Mouse (Mus musculus): ENCODE data around the gene Fam131c. TPM values are rescaled to one million over a fixed set of nuclear protein-coding genes. Genes with fewer than 3 reads are reported as not detected.

The Fam131c gene
- polyA plus RNA-seq, 1 experiment from 2014 or later = 1.7 TPM

DNA sequence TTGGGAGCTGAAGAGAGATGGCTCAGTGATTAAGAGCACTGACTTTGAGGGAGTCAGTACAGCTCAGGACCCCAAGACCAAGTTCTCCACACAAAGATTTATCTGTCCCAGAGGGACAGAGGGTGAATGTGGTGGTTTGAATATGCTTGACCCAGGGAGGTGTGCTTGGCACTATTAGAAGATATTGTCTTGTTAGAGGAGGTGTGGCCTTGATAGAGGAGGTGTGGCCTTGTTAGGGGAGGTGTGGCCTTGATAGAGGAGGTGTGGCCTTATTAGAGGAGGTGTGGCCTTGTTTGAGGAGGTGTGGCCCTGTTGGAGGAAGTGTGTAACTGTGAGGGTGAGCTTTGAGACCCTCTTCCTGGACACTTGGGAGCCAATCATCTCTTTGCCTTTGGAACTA is 10.2 kb upstream of the Fam131c start:
- H3K27ac ChIP-seq = no peak overlapping the region
- H3K36me3 ChIP-seq = no peaks in the 10 kb centered on the region
- no peak overlapping the region for H3K9ac ChIP-seq
- H3K9me3 ChIP-seq = no peaks in the 10 kb centered on the region
- no peaks in the 10 kb centered on the region; the same call in none of the 2 replicates for H3K27me3 ChIP-seq
- H3K4me3 ChIP-seq = no peak overlapping the region
- no peak for ATAC-seq (ENCODE audit: insufficient number of reproducible peaks, insufficient read depth, low FRiP score, low TSS enrichment, low read depth)
- peaks cover 25% of the 10 kb centered on the region for H3K4me1 ChIP-seq
- H3K4me2 ChIP-seq = no peak overlapping the region

GRCm38 (mm10) chr4:141359222-141359621 is 8.8 kb upstream of the Fam131c start:
- ATAC-seq (ENCODE audit: insufficient number of reproducible peaks, insufficient read depth, low FRiP score, low TSS enrichment, low read depth) = no peak
- Histone ChIP-seq H3K9me3 (no peaks in the 10 kb centered on the region), H3K4me3 (no peak overlapping the region), H3K36me3 (no peaks in the 10 kb centered on the region), H3K4me2 (no peak overlapping the region), H3K4me1 (peaks cover 20% of the 10 kb centered on the region), H3K9ac (no peak overlapping the region), H3K27ac (no peak overlapping the region), H3K27me3 (peaks cover 8% of the 10 kb centered on the region)
- WGBS = 67% methylated on average over 6 of the region's 6 CpGs

DNA sequence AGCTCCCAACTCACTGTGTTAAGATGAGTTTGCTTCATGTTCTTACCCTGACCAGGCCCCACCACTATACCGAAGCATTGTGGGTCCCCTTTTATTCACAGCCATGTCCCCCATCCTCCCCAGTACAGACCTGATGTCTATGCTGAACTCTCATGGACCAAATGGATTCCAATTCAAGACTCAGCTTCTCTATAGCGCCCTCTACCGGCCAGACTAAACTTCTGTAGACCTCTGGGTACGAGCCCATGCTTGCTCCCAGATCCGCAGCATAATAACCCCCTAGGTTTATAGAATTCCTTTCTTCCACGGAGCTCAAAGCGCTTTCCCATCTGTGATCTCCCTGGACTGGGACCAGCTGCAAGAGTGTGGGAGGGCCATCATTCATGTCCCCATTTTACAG is 7.2 kb upstream of the Fam131c start:
- Histone ChIP-seq H3K9ac (no peak overlapping the region), H3K9me3 (no peaks in the 10 kb centered on the region), H3K4me1 (peaks cover 20% of the 10 kb centered on the region), H3K36me3 (no peaks in the 10 kb centered on the region), H3K27me3 (peaks cover 24% of the 10 kb centered on the region), H3K27ac (no peak overlapping the region), H3K4me3 (no peak overlapping the region), H3K4me2 (no peak overlapping the region)
- ATAC-seq (ENCODE audit: insufficient number of reproducible peaks, insufficient read depth, low FRiP score, low TSS enrichment, low read depth) = no peak
- whole genome bisulfite sequencing = 30% methylated on average over 7 of the region's 7 CpGs

DNA sequence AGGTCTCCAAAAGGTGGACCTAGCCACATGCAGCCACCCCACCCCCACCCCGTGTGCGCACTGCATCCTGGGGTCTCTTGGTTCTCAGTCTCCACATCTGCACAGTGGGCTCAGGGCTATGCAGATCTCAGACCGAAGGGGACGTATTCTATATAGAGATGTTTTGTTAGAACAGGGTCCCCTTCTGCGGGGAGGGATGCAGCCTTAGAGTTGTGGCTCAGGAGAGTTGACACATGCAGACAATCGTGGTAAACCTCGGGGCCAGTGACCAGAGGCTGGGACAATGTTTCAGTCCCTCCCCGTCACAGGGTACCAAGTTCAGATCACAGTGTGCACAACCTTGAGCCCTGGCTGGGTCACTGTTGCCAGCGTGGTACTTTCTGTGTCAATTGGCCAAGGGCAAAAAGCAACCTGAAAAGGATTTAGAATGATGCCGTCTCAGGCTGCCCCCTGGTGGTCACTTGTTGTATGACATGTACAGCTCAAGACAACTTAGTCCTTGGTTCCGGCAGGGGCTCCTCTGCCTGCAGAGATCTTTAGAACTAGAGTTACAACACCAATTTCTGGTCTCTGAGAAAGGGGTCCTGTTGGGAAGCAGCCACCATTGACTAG is 5.0 kb upstream of the Fam131c start:
- Histone ChIP-seq H3K9ac (no peak overlapping the region), H3K4me2 (peak overlapping the region; percentile 20; the same call in 1 of the 2 replicates), H3K36me3 (no peaks in the 10 kb centered on the region), H3K4me3 (no peak overlapping the region), H3K4me1 (peaks cover 20% of the 10 kb centered on the region), H3K9me3 (no peaks in the 10 kb centered on the region), H3K27me3 (peaks cover 46% of the 10 kb centered on the region), H3K27ac (no peak overlapping the region)
- no peak for ATAC-seq (ENCODE audit: insufficient number of reproducible peaks, insufficient read depth, low FRiP score, low TSS enrichment, low read depth)
- WGBS = 24% methylated on average over 11 of the region's 11 CpGs

- ATAC-seq (ENCODE audit: insufficient number of reproducible peaks, insufficient read depth, low FRiP score, low TSS enrichment, low read depth) = no peak
- no peak overlapping the region for H3K4me2 ChIP-seq
- H3K4me3 ChIP-seq = no peak overlapping the region
- no peak overlapping the region for H3K9ac ChIP-seq
- H3K9me3 ChIP-seq = no peaks in the 10 kb centered on the region
- H3K4me1 ChIP-seq = 0 out of 2 replicates have a peak, but pooled peaks cover 4% of the 10 kb centered on the region
- peaks cover 65% of the 10 kb centered on the region for H3K27me3 ChIP-seq
- 61% methylated on average over 8 of the region's 8 CpGs for whole genome bisulfite sequencing
- H3K36me3 ChIP-seq = no peaks in the 10 kb centered on the region
- no peak overlapping the region for H3K27ac ChIP-seq
Observed at GRCm38 (mm10) chr4:141365126-141365525, 2.9 kb upstream of the Fam131c start.

DNA sequence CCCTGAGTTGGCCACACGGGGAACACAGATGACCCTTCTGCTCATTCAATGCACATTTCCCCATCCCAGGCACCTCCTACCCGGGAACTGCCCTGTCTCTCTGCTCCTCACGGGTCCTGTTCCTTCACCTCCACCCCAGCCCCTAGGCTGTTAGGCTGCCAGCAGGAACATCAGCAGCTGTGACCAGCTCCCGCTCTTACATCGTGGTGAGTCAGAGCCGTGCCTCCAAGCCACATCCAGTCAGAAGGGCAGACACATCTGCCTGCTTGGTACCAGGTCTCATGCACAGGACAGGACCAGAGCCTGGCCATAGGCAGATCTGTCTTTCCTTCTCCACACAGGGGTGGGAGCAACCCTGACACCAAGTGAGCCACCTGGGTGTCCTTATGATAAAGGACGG is 2.1 kb upstream of the Fam131c start:
- Histone ChIP-seq H3K27ac (no peak overlapping the region), H3K4me1 (0 out of 2 replicates have a peak, but pooled peaks cover 4% of the 10 kb centered on the region), H3K9ac (0 out of 2 replicates have a peak overlapping the region, but pooled peaks have one; percentile 1), H3K27me3 (peaks cover 65% of the 10 kb centered on the region), H3K4me2 (no peak overlapping the region), H3K4me3 (no peak overlapping the region), H3K36me3 (no peaks in the 10 kb centered on the region), H3K9me3 (no peaks in the 10 kb centered on the region)
- ATAC-seq (ENCODE audit: insufficient number of reproducible peaks, insufficient read depth, low FRiP score, low TSS enrichment, low read depth) = no peak
- WGBS = 51% methylated on average over 7 of the region's 7 CpGs

DNA sequence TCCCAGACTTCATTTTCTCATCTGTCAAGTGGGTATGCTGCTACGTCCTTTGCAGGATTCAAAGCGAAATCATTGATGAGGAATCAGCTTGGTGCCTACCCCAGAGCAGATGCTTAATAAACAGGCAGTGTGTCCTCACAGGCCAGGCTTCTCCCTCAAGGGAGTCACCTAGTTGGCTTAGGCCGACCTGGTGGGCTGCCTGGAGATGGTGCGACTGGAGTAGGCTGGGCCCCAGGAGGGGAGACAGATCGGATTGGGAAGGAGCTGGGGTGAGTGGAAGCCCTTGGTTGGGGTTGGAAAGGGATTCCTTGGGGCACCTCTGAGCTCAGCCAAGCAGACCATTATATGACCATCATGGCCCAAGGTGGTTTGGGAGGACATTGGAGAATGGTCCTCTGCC is 4.4 kb downstream of the Fam131c start:
- Histone ChIP-seq H3K4me3 (no peak overlapping the region), H3K36me3 (no peaks in the 10 kb centered on the region), H3K9ac (no peak overlapping the region), H3K27me3 (peaks cover 28% of the 10 kb centered on the region), H3K9me3 (no peaks in the 10 kb centered on the region), H3K27ac (no peak overlapping the region), H3K4me1 (no peaks in the 10 kb centered on the region), H3K4me2 (no peak overlapping the region)
- 86% methylated on average over 5 of the region's 5 CpGs for WGBS
- ATAC-seq (ENCODE audit: insufficient number of reproducible peaks, insufficient read depth, low FRiP score, low TSS enrichment, low read depth) = no peak

DNA sequence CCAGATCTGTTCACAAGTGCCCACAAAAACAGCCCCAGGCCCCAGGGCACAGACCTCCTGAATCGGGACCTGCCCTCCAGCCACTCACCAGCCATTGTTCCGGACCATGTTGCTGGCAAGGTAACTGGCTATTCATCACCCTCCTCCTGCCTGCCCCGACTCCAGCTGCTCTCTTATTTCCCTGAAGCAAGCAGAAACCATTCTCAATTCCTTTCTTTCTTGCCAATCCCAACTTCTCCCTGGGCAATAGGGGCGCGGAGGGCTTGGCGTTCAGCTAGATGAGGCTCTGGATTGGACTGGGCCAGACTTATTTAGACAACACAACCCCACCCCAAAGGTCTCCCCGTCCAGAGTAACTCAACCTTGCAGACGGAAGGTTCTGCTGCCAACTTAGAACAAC is 11.7 kb downstream of the Fam131c start:
- Histone ChIP-seq H3K4me1 (peaks cover 16% of the 10 kb centered on the region), H3K4me3 (no peak overlapping the region), H3K36me3 (no peaks in the 10 kb centered on the region), H3K9ac (no peak overlapping the region), H3K27ac (no peak overlapping the region), H3K27me3 (peaks cover 51% of the 10 kb centered on the region), H3K4me2 (no peak overlapping the region), H3K9me3 (no peaks in the 10 kb centered on the region)
- no peak for ATAC-seq (ENCODE audit: insufficient number of reproducible peaks, insufficient read depth, low FRiP score, low TSS enrichment, low read depth)
- WGBS = 63% methylated on average over 8 of the region's 8 CpGs

DNA sequence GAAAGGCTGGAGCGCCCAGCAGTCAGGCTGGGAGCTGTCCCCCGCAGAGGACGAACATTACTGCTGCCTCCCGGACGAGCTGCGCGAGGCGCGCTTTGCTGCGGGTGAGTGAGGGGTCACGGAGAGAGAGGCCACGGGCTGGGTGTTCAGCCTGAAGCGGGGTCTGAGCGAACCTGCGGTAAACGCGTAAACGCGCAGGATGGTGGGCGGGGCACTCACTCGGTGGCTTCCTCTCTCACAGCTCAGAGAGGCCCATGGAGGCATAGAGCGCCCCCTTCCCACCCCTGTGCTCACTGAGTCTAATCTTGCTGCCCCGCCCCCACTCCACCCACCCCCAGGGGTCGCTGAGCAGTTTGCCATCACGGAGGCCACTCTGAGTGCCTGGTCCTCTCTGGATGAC is 14.4 kb downstream of the Fam131c start:
- H3K4me1 ChIP-seq = peaks cover 16% of the 10 kb centered on the region
- WGBS = under 1% methylated on average over 25 of the region's 25 CpGs
- no peaks in the 10 kb centered on the region for H3K36me3 ChIP-seq
- H3K9ac ChIP-seq = peak overlapping the region; percentile 66
- no peak overlapping the region for H3K27ac ChIP-seq
- H3K4me2 ChIP-seq = peak overlapping the region; percentile 78
- ATAC-seq (ENCODE audit: insufficient number of reproducible peaks, insufficient read depth, low FRiP score, low TSS enrichment, low read depth) = no peak
- H3K4me3 ChIP-seq = peak overlapping the region; percentile 45
- no peaks in the 10 kb centered on the region for H3K9me3 ChIP-seq
- peaks cover 57% of the 10 kb centered on the region for H3K27me3 ChIP-seq

DNA sequence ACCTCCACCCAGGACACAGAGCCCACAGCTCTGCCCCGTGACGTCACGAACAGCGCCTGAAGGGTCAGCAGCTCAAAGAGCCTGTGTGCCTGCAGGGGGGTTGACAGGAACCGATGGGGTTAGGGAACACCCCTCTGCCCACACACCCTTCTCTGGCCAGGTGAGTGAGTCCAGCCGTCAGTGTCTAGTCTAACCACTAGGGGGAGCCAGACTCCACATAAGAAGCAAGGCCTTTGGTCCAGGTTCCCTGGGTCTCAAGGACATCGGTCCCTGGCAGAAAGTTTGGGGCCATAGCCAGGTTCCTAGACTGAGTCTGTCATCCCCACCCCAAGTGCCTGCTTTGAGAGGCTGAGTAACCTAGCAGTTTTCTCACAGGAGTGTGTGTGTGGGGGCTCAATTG is 17.3 kb downstream of the Fam131c start:
- H3K27me3 ChIP-seq = peaks cover 50% of the 10 kb centered on the region

DNA sequence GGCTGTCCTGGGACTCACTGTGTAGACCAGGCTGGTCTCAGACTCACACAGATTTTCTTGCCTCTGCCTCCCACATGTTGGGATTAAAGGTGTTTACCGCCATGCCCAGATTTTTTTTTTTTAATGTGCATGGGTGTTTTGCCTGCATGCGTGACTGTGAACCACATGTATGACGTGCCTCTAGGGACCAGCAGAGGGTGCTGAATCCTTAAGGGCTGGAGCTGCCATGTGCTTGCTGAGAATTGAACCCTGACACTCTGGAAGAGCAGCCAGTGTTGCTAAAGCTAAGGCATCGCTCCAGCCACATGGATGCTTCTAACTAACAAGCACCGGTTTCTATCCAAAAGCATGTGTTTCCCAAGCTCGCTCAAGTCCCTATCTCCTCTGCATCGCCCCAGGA is 18.1 kb downstream of the Fam131c start:
- Histone ChIP-seq H3K9me3 (no peaks in the 10 kb centered on the region), H3K4me1 (peaks cover 16% of the 10 kb centered on the region), H3K36me3 (no peaks in the 10 kb centered on the region), H3K27me3 (peaks cover 42% of the 10 kb centered on the region), H3K4me3 (no peak overlapping the region), H3K27ac (no peak overlapping the region), H3K4me2 (no peak overlapping the region), H3K9ac (no peak overlapping the region)
- 64% methylated on average over 7 of the region's 7 CpGs for WGBS
- ATAC-seq (ENCODE audit: insufficient number of reproducible peaks, insufficient read depth, low FRiP score, low TSS enrichment, low read depth) = no peak

More for the DNA sequence above, 17.3 kb downstream of the Fam131c start:
- 2% methylated on average over 7 of the region's 7 CpGs for WGBS
- H3K4me2 ChIP-seq = no peak overlapping the region
- peaks cover 16% of the 10 kb centered on the region for H3K4me1 ChIP-seq
- H3K9me3 ChIP-seq = no peaks in the 10 kb centered on the region
- H3K27ac ChIP-seq = no peak overlapping the region
- H3K36me3 ChIP-seq = no peaks in the 10 kb centered on the region
- ATAC-seq (ENCODE audit: insufficient number of reproducible peaks, insufficient read depth, low FRiP score, low TSS enrichment, low read depth) = no peak
- H3K9ac ChIP-seq = no peak overlapping the region
- H3K4me3 ChIP-seq = no peak overlapping the region

DNA sequence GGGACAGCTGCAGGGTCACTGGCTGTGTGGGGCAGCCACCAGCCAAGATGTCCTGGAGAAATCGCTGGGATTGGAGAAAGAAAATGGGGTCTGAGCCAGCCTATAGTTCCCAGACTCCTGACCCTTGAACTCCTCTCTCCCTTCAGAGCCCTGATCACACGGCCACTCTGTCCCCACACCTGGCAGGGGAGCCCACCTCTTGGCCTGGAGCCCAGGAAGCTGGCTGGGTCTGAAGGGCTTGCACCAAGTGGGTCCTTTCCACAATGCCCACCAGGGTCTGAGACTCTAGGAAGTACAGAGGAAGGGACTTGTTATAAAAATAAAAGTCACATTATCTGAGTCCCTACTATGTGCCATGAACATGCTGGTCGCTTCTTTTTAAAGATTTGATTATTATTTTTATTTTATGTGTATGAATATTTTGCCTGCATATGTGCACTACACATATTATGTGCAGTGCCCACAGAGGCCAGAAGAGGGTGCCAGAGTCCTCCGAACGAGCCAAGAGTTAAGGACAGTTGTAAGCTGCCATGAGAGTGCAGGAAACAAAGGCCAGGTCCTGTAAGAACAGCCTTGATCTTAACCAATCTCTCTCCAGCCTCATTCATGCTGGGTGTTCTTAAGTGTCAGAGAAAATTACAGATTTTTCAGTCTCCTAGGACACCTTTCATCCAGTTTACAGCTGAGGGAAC is 19.2 kb downstream of the Fam131c start:
- ATAC-seq (ENCODE audit: insufficient number of reproducible peaks, insufficient read depth, low FRiP score, low TSS enrichment, low read depth) = no peak
- Histone ChIP-seq H3K27ac (no peak overlapping the region), H3K4me2 (no peak overlapping the region), H3K36me3 (no peaks in the 10 kb centered on the region), H3K27me3 (peaks cover 31% of the 10 kb centered on the region), H3K4me3 (no peak overlapping the region), H3K9me3 (no peaks in the 10 kb centered on the region), H3K9ac (no peak overlapping the region), H3K4me1 (peaks cover 12% of the 10 kb centered on the region)
- WGBS = 18% methylated on average over 5 of the region's 5 CpGs
